Mouse (Mus musculus) megakaryocyte, embryonic 14.5 days (primary cell): Measurements from ENCODE around the gene Atf7.

Experiments
- FLI1 ChIP-seq: IDR thresholded peaks from 2 replicates; pipeline ENCODE4 v1.6.1; 2012; ENCODE audit warnings: low read length, inconsistent platforms, mixed read lengths
- GATA1 ChIP-seq: IDR thresholded peaks from 3 replicates; pipeline ENCODE4 v1.6.1; 2012; ENCODE audit warnings: mixed read lengths, low read length, inconsistent platforms, borderline replicate concordance

GRCm38 (mm10) chr15:102544801-102545200 is 80.5 kb downstream of the Atf7 start:
- TF ChIP-seq FLI1: no peak
- no peak for TF ChIP-seq GATA1
